Mouse (Mus musculus): ENCODE results near the gene Snx29. TPM values are rescaled to one million over a fixed set of nuclear protein-coding genes. Genes with fewer than 3 reads are reported as not detected.
"Not testable (repeated sequence)": the region's sequence is repeated elsewhere in the genome, so short reads cannot be mapped to it uniquely, and the experiment has no call there.

The Snx29 gene
- polyA plus RNA-seq (2012; ENCODE audit: insufficient read depth, insufficient read length, missing spikeins) = 1.7 and 3.6 TPM in 2 replicates

GRCm38 (mm10) chr16:11322409-11323323 lies at the start of gene Snx29:
Gene Snx29 (plus strand): TSS chr16:11322908.
- H3K27ac ChIP-seq (replicated peaks; ENCODE audit: low read depth, low read length) = peak within 1 kb of the TSS; percentile 85
- no peaks in the 10 kb centered on the region for H3K4me1 ChIP-seq (ENCODE audit: control insufficient read depth, insufficient read depth, insufficient read length, low read length)
- peak within 1 kb of the TSS; percentile 80 for H3K4me3 ChIP-seq (ENCODE audit: insufficient read depth, low read depth, low read length)

GRCm38 (mm10) chr16:11276888-11277287 lies 45.8 kb upstream of the Snx29 start:
- no peak overlapping the region for H3K27ac ChIP-seq (replicated peaks; ENCODE audit: low read depth, low read length)
- no peak overlapping the region for H3K4me3 ChIP-seq (ENCODE audit: insufficient read depth, low read depth, low read length)
- no peaks in the 10 kb centered on the region for H3K4me1 ChIP-seq (ENCODE audit: control insufficient read depth, insufficient read depth, insufficient read length, low read length)

- no peak overlapping the region for H3K4me3 ChIP-seq (ENCODE audit: insufficient read depth, low read depth, low read length)
- H3K4me1 ChIP-seq (ENCODE audit: control insufficient read depth, insufficient read depth, insufficient read length, low read length) = no peaks in the 10 kb centered on the region
- H3K27ac ChIP-seq (replicated peaks; ENCODE audit: low read depth, low read length) = no peak overlapping the region
These were observed 43.9 kb upstream of the Snx29 start for GRCm38 (mm10) chr16:11278778-11279177.

- H3K4me1 ChIP-seq (ENCODE audit: control insufficient read depth, insufficient read depth, insufficient read length, low read length) = no peaks in the 10 kb centered on the region
- H3K27ac ChIP-seq (replicated peaks; ENCODE audit: low read depth, low read length) = no peak overlapping the region
- H3K4me3 ChIP-seq (ENCODE audit: insufficient read depth, low read depth, low read length) = no peak overlapping the region
These were observed 40.0 kb upstream of the Snx29 start for GRCm38 (mm10) chr16:11282655-11283232.

GRCm38 (mm10) chr16:11284881-11285280 lies 37.8 kb upstream of the Snx29 start:
- Histone ChIP-seq H3K4me1 (ENCODE audit: control insufficient read depth, insufficient read depth, insufficient read length, low read length) (no peaks in the 10 kb centered on the region), H3K27ac (replicated peaks; ENCODE audit: low read depth, low read length) (no peak overlapping the region), H3K4me3 (ENCODE audit: insufficient read depth, low read depth, low read length) (no peak overlapping the region)

- H3K4me1 ChIP-seq (ENCODE audit: control insufficient read depth, insufficient read depth, insufficient read length, low read length) = no peaks in the 10 kb centered on the region
- no peak overlapping the region for H3K4me3 ChIP-seq (ENCODE audit: insufficient read depth, low read depth, low read length)
- no peak overlapping the region for H3K27ac ChIP-seq (replicated peaks; ENCODE audit: low read depth, low read length)
These were observed 36.8 kb upstream of the Snx29 start for GRCm38 (mm10) chr16:11285949-11286348.

GRCm38 (mm10) chr16:11288873-11289272 lies 33.8 kb upstream of the Snx29 start:
- not testable (repeated sequence) for H3K4me1 ChIP-seq (ENCODE audit: control insufficient read depth, insufficient read depth, insufficient read length, low read length); H3K4me3 ChIP-seq (ENCODE audit: insufficient read depth, low read depth, low read length); H3K27ac ChIP-seq (replicated peaks; ENCODE audit: low read depth, low read length)

- not testable (repeated sequence) for H3K27ac ChIP-seq (replicated peaks; ENCODE audit: low read depth, low read length); H3K4me3 ChIP-seq (ENCODE audit: insufficient read depth, low read depth, low read length); H3K4me1 ChIP-seq (ENCODE audit: control insufficient read depth, insufficient read depth, insufficient read length, low read length)
These were observed 27.1 kb upstream of the Snx29 start for GRCm38 (mm10) chr16:11295583-11295982.

GRCm38 (mm10) chr16:11297700-11298099 lies 25.0 kb upstream of the Snx29 start:
- H3K4me3 ChIP-seq (ENCODE audit: insufficient read depth, low read depth, low read length); H3K27ac ChIP-seq (replicated peaks; ENCODE audit: low read depth, low read length); H3K4me1 ChIP-seq (ENCODE audit: control insufficient read depth, insufficient read depth, insufficient read length, low read length): not testable (repeated sequence)

- Histone ChIP-seq H3K4me1 (ENCODE audit: control insufficient read depth, insufficient read depth, insufficient read length, low read length) (no peaks in the 10 kb centered on the region), H3K27ac (replicated peaks; ENCODE audit: low read depth, low read length) (no peak overlapping the region)
These were observed 19.0 kb upstream of the Snx29 start for GRCm38 (mm10) chr16:11303741-11304140.

GRCm38 (mm10) chr16:11305531-11305930 lies 17.2 kb upstream of the Snx29 start:
- H3K4me3 ChIP-seq (ENCODE audit: insufficient read depth, low read depth, low read length) = no peak overlapping the region
- H3K4me1 ChIP-seq (ENCODE audit: control insufficient read depth, insufficient read depth, insufficient read length, low read length) = no peaks in the 10 kb centered on the region
- H3K27ac ChIP-seq (replicated peaks; ENCODE audit: low read depth, low read length) = no peak overlapping the region

More at GRCm38 (mm10) chr16:11303741-11304140, 19.0 kb upstream of the Snx29 start:
- no peak overlapping the region for H3K4me3 ChIP-seq (ENCODE audit: insufficient read depth, low read depth, low read length)

- H3K4me3 ChIP-seq (ENCODE audit: insufficient read depth, low read depth, low read length) = no peak within 1 kb of the TSS
- H3K4me1 ChIP-seq (ENCODE audit: control insufficient read depth, insufficient read depth, insufficient read length, low read length) = no peaks in the 10 kb centered on the region
- H3K27ac ChIP-seq (replicated peaks; ENCODE audit: low read depth, low read length) = no peak within 1 kb of the TSS
These were observed 9.2 kb upstream of the Snx29 start, which contains the start of gene Tnfrsf17 for GRCm38 (mm10) chr16:11313512-11313911. Gene Tnfrsf17 (plus strand): TSS chr16:11313812.

- H3K27ac ChIP-seq (replicated peaks; ENCODE audit: low read depth, low read length) = no peak overlapping the region
- no peaks in the 10 kb centered on the region for H3K4me1 ChIP-seq (ENCODE audit: control insufficient read depth, insufficient read depth, insufficient read length, low read length)
- H3K4me3 ChIP-seq (ENCODE audit: insufficient read depth, low read depth, low read length) = no peak overlapping the region
These were observed 6.9 kb upstream of the Snx29 start for GRCm38 (mm10) chr16:11315786-11316320.

- no peaks in the 10 kb centered on the region for H3K4me1 ChIP-seq (ENCODE audit: control insufficient read depth, insufficient read depth, insufficient read length, low read length)
- H3K4me3 ChIP-seq (ENCODE audit: insufficient read depth, low read depth, low read length) = no peak overlapping the region
- H3K27ac ChIP-seq (replicated peaks; ENCODE audit: low read depth, low read length) = no peak overlapping the region
These were observed 6.0 kb upstream of the Snx29 start for GRCm38 (mm10) chr16:11316748-11317147.

- H3K4me1 ChIP-seq (ENCODE audit: control insufficient read depth, insufficient read depth, insufficient read length, low read length) = no peaks in the 10 kb centered on the region
- no peak overlapping the region for H3K27ac ChIP-seq (replicated peaks; ENCODE audit: low read depth, low read length)
- no peak overlapping the region for H3K4me3 ChIP-seq (ENCODE audit: insufficient read depth, low read depth, low read length)
These were observed 5.4 kb upstream of the Snx29 start for GRCm38 (mm10) chr16:11317324-11317723.
